Mouse (Mus musculus): ENCODE results near the gene Klhl26. TPM values are rescaled to one million over a fixed set of nuclear protein-coding genes. Genes with fewer than 3 reads are reported as not detected.

The Klhl26 gene
- polyA plus RNA-seq, 2 experiments from 2014 or later: 7.2 to 20.1 TPM

- ATAC-seq: no peak
These were observed 4.9 kb downstream of the Klhl26 start for GRCm38 (mm10) chr8:70471856-70472255.

GRCm38 (mm10) chr8:70469938-70470337 lies 6.8 kb downstream of the Klhl26 start:
- no peak for ATAC-seq

- no peak for ATAC-seq
These were observed 7.4 kb downstream of the Klhl26 start for GRCm38 (mm10) chr8:70469295-70469916.

- no peak for ATAC-seq
These were observed 8.0 kb downstream of the Klhl26 start for GRCm38 (mm10) chr8:70468733-70469132.

GRCm38 (mm10) chr8:70467907-70468306 lies 8.9 kb downstream of the Klhl26 start:
- no peak for ATAC-seq

GRCm38 (mm10) chr8:70467229-70467725 lies 9.5 kb downstream of the Klhl26 start:
- no peak for ATAC-seq

GRCm38 (mm10) chr8:70466771-70467170 lies 10.0 kb downstream of the Klhl26 start:
- no peak for ATAC-seq

- no peak for ATAC-seq
These were observed 10.5 kb downstream of the Klhl26 start for GRCm38 (mm10) chr8:70466305-70466704.

GRCm38 (mm10) chr8:70465701-70466100 lies 11.1 kb downstream of the Klhl26 start:
- no peak for ATAC-seq

GRCm38 (mm10) chr8:70464162-70464561 lies 12.6 kb downstream of the Klhl26 start:
- ATAC-seq: no peak

- no peak for ATAC-seq
These were observed 13.5 kb downstream of the Klhl26 start for GRCm38 (mm10) chr8:70463306-70463705.

GRCm38 (mm10) chr8:70462516-70462813 lies 14.3 kb downstream of the Klhl26 start:
- no peak for ATAC-seq

- no peak for ATAC-seq
These were observed 14.8 kb downstream of the Klhl26 start for GRCm38 (mm10) chr8:70461765-70462515.

GRCm38 (mm10) chr8:70460606-70461005 lies 16.2 kb downstream of the Klhl26 start:
- no peak for ATAC-seq

GRCm38 (mm10) chr8:70460199-70460598 lies 16.6 kb downstream of the Klhl26 start:
- no peak for ATAC-seq

GRCm38 (mm10) chr8:70459636-70460035 lies 17.1 kb downstream of the Klhl26 start:
- no peak for ATAC-seq

GRCm38 (mm10) chr8:70458462-70458861 lies 18.3 kb downstream of the Klhl26 start:
- no peak for ATAC-seq

- no peak for ATAC-seq
These were observed 18.9 kb downstream of the Klhl26 start for GRCm38 (mm10) chr8:70457882-70458281.

- ATAC-seq: no peak
These were observed 19.8 kb downstream of the Klhl26 start for GRCm38 (mm10) chr8:70456996-70457395.

- no peak for ATAC-seq
These were observed 22.9 kb downstream of the Klhl26 start for GRCm38 (mm10) chr8:70453852-70454251.

- no peak for ATAC-seq
These were observed 24.4 kb downstream of the Klhl26 start for GRCm38 (mm10) chr8:70452196-70452966.

GRCm38 (mm10) chr8:70447639-70448420 lies 28.9 kb downstream of the Klhl26 start:
- no peak for ATAC-seq

- ATAC-seq: no peak
These were observed 30.8 kb downstream of the Klhl26 start for GRCm38 (mm10) chr8:70445988-70446387.
